Mouse (Mus musculus) heart, adult 2 months (tissue): ENCODE results near the gene Peli3. TPM values are rescaled to one million over a fixed set of nuclear protein-coding genes. Genes with fewer than 3 reads are reported as not detected.

Source experiments
- DNase-seq, 2 experiments: peaks; one replicate each; pipeline ENCODE4 v3.0.0; 2021
- H3K27ac ChIP-seq: fragments of 200-600 bp; 2 replicates; pipeline ENCODE4 v1.8.1; 2022
- H3K27me3 ChIP-seq: fragments of 200-500 bp; 2 replicates; pipeline ENCODE4 v1.6.1; 2012; ENCODE audit warnings: mild to moderate bottlenecking, low read length, inconsistent platforms, mixed read lengths; ENCODE audit not compliant: control insufficient read depth, insufficient read depth
- H3K36me3 ChIP-seq: fragments of 200-500 bp; 2 replicates; pipeline ENCODE4 v1.6.1; 2012; ENCODE audit warnings: low read length, inconsistent platforms; ENCODE audit not compliant: control insufficient read depth, insufficient read depth
- H3K4me1 ChIP-seq: fragments of 200-500 bp; 2 replicates; pipeline ENCODE4 v1.6.1; 2011; ENCODE audit warnings: low read length; ENCODE audit not compliant: control insufficient read depth, insufficient read depth
- H3K4me3 ChIP-seq: fragments of 200-600 bp; 2 replicates; pipeline ENCODE4 v1.8.1; 2022
- H3K79me2 ChIP-seq: fragments of 200-500 bp; replicated peaks from 2 replicates; pipeline ENCODE4 v1.6.1; 2012; ENCODE audit warnings: mild to moderate bottlenecking, inconsistent platforms, low read length, moderate library complexity, mixed read lengths; ENCODE audit not compliant: control insufficient read depth, insufficient read depth
- H3K9ac ChIP-seq: fragments of 200-500 bp; 2 replicates; pipeline ENCODE4 v1.6.1; 2012; ENCODE audit warnings: low read depth, mild to moderate bottlenecking, control low read depth, inconsistent platforms, low read length, mixed read lengths
- CTCF ChIP-seq: fragments of 200-600 bp; IDR thresholded peaks from 2 replicates; pipeline ENCODE4 v1.8.1; 2022; ENCODE audit warnings: antibody characterized with exemption, mild to moderate bottlenecking, moderate library complexity
- EP300 ChIP-seq: fragments of 200-500 bp; IDR thresholded peaks from 2 replicates; pipeline ENCODE4 v1.6.1; 2011; ENCODE audit warnings: low read depth, low read length, control low read depth; ENCODE audit not compliant: insufficient read depth
- POLR2A ChIP-seq: fragments of 200-500 bp; IDR thresholded peaks from 2 replicates; pipeline ENCODE4 v1.6.1; 2011; ENCODE audit warnings: mild to moderate bottlenecking, low read depth, low read length, control low read depth; ENCODE audit not compliant: insufficient read depth
- WGBS: fragments of 180-500 bp; shearing (Covaris S2); methylation state at CpG from one replicate; pipeline ENCODE4 v1.1.7; 2018; 5-methylcytosine and 5-hydroxymethylcytosine counted together
- intact Hi-C: fragments of 180-260 bp; cut with DNase I; formaldehyde crosslinking; loops from one replicate; pipeline ENCODE4 v1.15.1; 2025
- long read RNA-seq: library from polyadenylated mRNA; stranded (forward); transcript quantifications from one replicate; pipeline ENCODE4 v2.0.0, GENCODE M21; 2021
- polyA plus RNA-seq: library from polyadenylated mRNA; depleted of rRNA; stranded (reverse); fragments of >200 nt; gene quantifications from 2 replicates; pipeline ENCODE4 v1.2.3, GENCODE M21; 2012; rRNA removed
- total RNA-seq, 2 experiments: library from RNA; stranded (reverse); gene quantifications; 2 replicates each; pipeline ENCODE4 v1.2.3; 2021

Gene Peli3
- total RNA-seq (1 to 10 TPM; 2.4 to 2.5 TPM), polyA plus RNA-seq (1.9 and 2.5 TPM in 2 replicates)
- long read RNA-seq, full-length matches to known transcripts, result 2 of 4 reads
- long read RNA-seq, partial matches to known transcripts, result 0 of 4 reads
- long read RNA-seq, other reads (novel, unspliced or antisense), result 2 of 4 reads

- 1% methylated on average over 49 of the region's 55 CpGs for WGBS
- Histone ChIP-seq H3K79me2 (no peaks in the 10 kb centered on the region), H3K4me1 (no peaks in the 10 kb centered on the region), H3K4me3 (peak within 1 kb of the TSS; percentile 54), H3K36me3 (no peaks in the 10 kb centered on the region), H3K27ac (no peak within 1 kb of the TSS; the same call in 1 of the 2 replicates), H3K9ac (peak within 1 kb of the TSS; percentile 79), H3K27me3 (no peaks in the 10 kb centered on the region; the same call in 1 of the 2 replicates)
- DNase-seq, result peak; percentile 84 to 85
- intact Hi-C loops, result no loop called here
- no peak for TF ChIP-seq POLR2A
- no peak for TF ChIP-seq CTCF
- TF ChIP-seq EP300, result no peak
Measured at GRCm38 (mm10) chr19:4942551-4943252, at the start of gene Peli3. Gene Peli3, minus strand, starts transcription at chr19:4943127.

DNA sequence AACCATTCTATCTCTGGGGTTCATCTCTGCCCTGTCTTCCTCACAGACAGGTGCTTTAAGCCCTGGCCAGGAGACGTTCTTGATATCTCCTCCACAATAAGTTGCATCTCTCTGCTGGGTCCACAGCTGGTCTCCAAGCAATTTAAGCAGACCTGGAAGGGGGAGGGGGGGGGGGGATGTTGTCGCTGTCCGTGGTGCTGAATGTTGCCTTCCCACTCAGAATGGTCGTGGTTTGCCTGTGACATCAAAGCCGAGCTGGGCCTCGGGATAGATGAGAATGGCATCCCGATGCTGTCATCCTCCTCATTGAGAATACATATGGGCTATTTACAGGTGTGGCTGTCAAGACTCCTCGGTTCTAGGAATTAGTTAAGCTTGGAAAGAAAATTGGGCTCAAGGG, 49.4 kb upstream of the Peli3 start:
- no peaks in the 10 kb centered on the region for H3K79me2 ChIP-seq
- no peak overlapping the region for H3K9ac ChIP-seq
- no peaks in the 10 kb centered on the region; the same call in 1 of the 2 replicates for H3K4me1 ChIP-seq
- H3K27ac ChIP-seq, result peak overlapping the region; percentile 38; the same call in 1 of the 2 replicates
- DNase-seq, result no peak
- no peak overlapping the region for H3K4me3 ChIP-seq
- H3K27me3 ChIP-seq, result no peaks in the 10 kb centered on the region
- intact Hi-C loops, result no loop called here
- TF ChIP-seq EP300 (no peak), CTCF (no peak), POLR2A (no peak)
- 15% methylated on average over 8 of the region's 8 CpGs for WGBS
- H3K36me3 ChIP-seq, result no peaks in the 10 kb centered on the region; the same call in 1 of the 2 replicates

DNA sequence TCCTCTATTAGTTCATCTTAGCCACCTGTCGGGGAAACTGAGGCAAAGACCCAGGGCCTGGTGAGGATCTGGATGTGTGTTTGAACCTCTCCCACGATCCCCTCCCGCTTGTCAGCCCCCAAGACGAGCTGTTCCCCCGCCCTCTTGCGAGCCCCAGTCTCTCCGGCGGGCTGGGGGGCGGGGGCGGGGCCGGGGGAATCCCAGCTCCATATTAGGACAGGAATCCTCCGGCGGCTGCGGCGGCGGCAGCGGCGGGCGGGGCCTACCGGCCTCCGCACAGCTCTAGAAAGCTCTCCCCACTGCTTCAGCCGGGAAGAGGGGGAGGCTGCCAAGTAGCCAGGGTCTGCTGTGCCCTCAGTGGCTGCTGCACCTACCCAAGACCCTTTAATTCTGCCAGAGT, 47.8 kb upstream of the Peli3 start:
- Histone ChIP-seq H3K4me3 (no peak overlapping the region), H3K9ac (no peak overlapping the region), H3K36me3 (no peaks in the 10 kb centered on the region; the same call in 1 of the 2 replicates), H3K27me3 (no peaks in the 10 kb centered on the region), H3K27ac (no peak overlapping the region), H3K4me1 (no peaks in the 10 kb centered on the region; the same call in 1 of the 2 replicates), H3K79me2 (no peaks in the 10 kb centered on the region)
- 3% methylated on average over 22 of the region's 22 CpGs for WGBS
- no peak for DNase-seq
- TF ChIP-seq POLR2A (no peak), CTCF (no peak), EP300 (no peak)
- intact Hi-C loops, result no loop called here

- no peak for TF ChIP-seq EP300
- TF ChIP-seq POLR2A, result no peak
- no peak for TF ChIP-seq CTCF
- Histone ChIP-seq H3K36me3 (no peaks in the 10 kb centered on the region; the same call in 1 of the 2 replicates), H3K9ac (no peak within 1 kb of the TSS), H3K27me3 (no peaks in the 10 kb centered on the region), H3K27ac (no peak within 1 kb of the TSS), H3K4me1 (no peaks in the 10 kb centered on the region; the same call in 1 of the 2 replicates), H3K4me3 (no peak within 1 kb of the TSS), H3K79me2 (no peaks in the 10 kb centered on the region)
- WGBS, result 21% methylated on average over 4 of the region's 4 CpGs
- intact Hi-C loops, result no loop called here
- no peak for DNase-seq
Measured at GRCm38 (mm10) chr19:4990256-4990625, 47.3 kb upstream of the Peli3 start, which contains the start of gene Npas4. Gene Npas4, minus strand, starts transcription at chr19:4990316.

GRCm38 (mm10) chr19:4989434-4990255, 46.7 kb upstream of the Peli3 start:
- no peaks in the 10 kb centered on the region for H3K27me3 ChIP-seq
- H3K4me1 ChIP-seq, result no peaks in the 10 kb centered on the region; the same call in 1 of the 2 replicates
- TF ChIP-seq CTCF (no peak), POLR2A (no peak), EP300 (no peak)

More at GRCm38 (mm10) chr19:4989434-4990255, 46.7 kb upstream of the Peli3 start:
- Histone ChIP-seq H3K36me3 (no peaks in the 10 kb centered on the region; the same call in 1 of the 2 replicates), H3K9ac (no peak overlapping the region), H3K4me3 (no peak overlapping the region), H3K27ac (no peak overlapping the region), H3K79me2 (no peaks in the 10 kb centered on the region)
- no peak for DNase-seq
- WGBS, result 19% methylated on average over 44 of the region's 47 CpGs
- intact Hi-C loops, result no loop called here
